Mouse (Mus musculus) neural tube, embryonic 11.5 days (tissue): ENCODE data around the gene Ctrc. TPM values are rescaled to one million over a fixed set of nuclear protein-coding genes. Genes with fewer than 3 reads are reported as not detected.

Source experiments
- ATAC-seq: fragments of 200-750 bp; cut with Nextera tagmentation; 2 replicates; pipeline ENCODE4 v1.8.0; 2017; ENCODE audit warnings: moderate number of reproducible peaks, mild to moderate bottlenecking, moderate TSS enrichment, moderate library complexity; ENCODE audit not compliant: insufficient read depth, low FRiP score, low TSS enrichment
- DNase-seq: peaks from one replicate; pipeline ENCODE4 v3.0.0-alpha.2; 2015; ENCODE audit warnings: low spot score
- H3K27ac ChIP-seq: fragments of 300-500 bp; sonication (generic); 2 replicates; pipeline ENCODE4 v1.5.1; 2014; ENCODE audit warnings: low read depth, mild to moderate bottlenecking, low read length
- H3K27me3 ChIP-seq: fragments of 300-500 bp; sonication (generic); 2 replicates; pipeline ENCODE4 v1.6.1; 2014; ENCODE audit warnings: mild to moderate bottlenecking, low read length, mixed read lengths; ENCODE audit not compliant: control insufficient read depth, insufficient read depth
- H3K36me3 ChIP-seq: fragments of 300-500 bp; sonication (generic); 2 replicates; pipeline ENCODE4 v1.6.1; 2014; ENCODE audit warnings: mild to moderate bottlenecking, low read length, moderate library complexity, mixed read lengths; ENCODE audit not compliant: control insufficient read depth, insufficient read depth
- H3K4me1 ChIP-seq: fragments of 300-500 bp; sonication (generic); 2 replicates; pipeline ENCODE4 v1.6.1; 2014; ENCODE audit warnings: low read length, mixed read lengths; ENCODE audit not compliant: control insufficient read depth, insufficient read depth
- H3K4me2 ChIP-seq: fragments of 300-500 bp; sonication (generic); 2 replicates; pipeline ENCODE4 v1.6.1; 2014; ENCODE audit warnings: low read depth, mild to moderate bottlenecking, moderate library complexity
- H3K4me3 ChIP-seq: fragments of 300-500 bp; sonication (generic); 2 replicates; pipeline ENCODE4 v1.5.1; 2014; ENCODE audit warnings: low read depth, low read length
- H3K9ac ChIP-seq: fragments of 300-500 bp; sonication (generic); 2 replicates; pipeline ENCODE4 v1.6.1; 2014; ENCODE audit warnings: mild to moderate bottlenecking, low read length
- H3K9me3 ChIP-seq: fragments of 300-500 bp; sonication (generic); 2 replicates; pipeline ENCODE4 v1.6.1; 2016; ENCODE audit warnings: low read length; ENCODE audit not compliant: control insufficient read depth
- WGBS: fragments of 180-500 bp; shearing (Covaris S2); extraction: QIAGEN DNeasy Blood & Tissue Kit; methylation state at CpG from one replicate; pipeline ENCODE4 v1.1.7; 2014; 5-methylcytosine and 5-hydroxymethylcytosine counted together
- polyA plus RNA-seq: library from polyadenylated mRNA; unstranded; fragments of >200 nt; fragmentation: Nextera tagmentation; extraction: Ambion mirVana; gene quantifications from 2 replicates; pipeline ENCODE4 v1.2.1, GENCODE M21; 2014

Ctrc gene
- polyA plus RNA-seq, 1 experiment from 2014 or later = not detected

GRCm38 (mm10) chr4:141821178-141821577 lies 25.0 kb downstream of the Ctrc start:
- DNase-seq (no peak), ATAC-seq (no peak)
- Histone ChIP-seq H3K36me3 (no peaks in the 10 kb centered on the region), H3K27me3 (no peaks in the 10 kb centered on the region), H3K9ac (no peak overlapping the region), H3K9me3 (no peaks in the 10 kb centered on the region), H3K4me2 (no peak overlapping the region), H3K4me1 (no peaks in the 10 kb centered on the region), H3K27ac (no peak overlapping the region), H3K4me3 (no peak overlapping the region)
- WGBS = 78% methylated on average over 3 of the region's 3 CpGs

- 92% methylated on average over 7 of the region's 7 CpGs for WGBS
- no peaks in the 10 kb centered on the region for H3K9me3 ChIP-seq
- H3K4me1 ChIP-seq = no peaks in the 10 kb centered on the region
- ATAC-seq (no peak), DNase-seq (no peak)
- H3K36me3 ChIP-seq = no peaks in the 10 kb centered on the region
- no peaks in the 10 kb centered on the region for H3K27me3 ChIP-seq
- H3K27ac ChIP-seq = no peak overlapping the region
- no peak overlapping the region for H3K4me2 ChIP-seq
- no peak overlapping the region for H3K9ac ChIP-seq
- H3K4me3 ChIP-seq = no peak overlapping the region
Measured at GRCm38 (mm10) chr4:141819316-141819715, 26.8 kb downstream of the Ctrc start.

GRCm38 (mm10) chr4:141818861-141819260 lies 27.3 kb downstream of the Ctrc start:
- WGBS = 88% methylated on average over 13 of the region's 13 CpGs
- no peaks in the 10 kb centered on the region for H3K27me3 ChIP-seq
- H3K4me3 ChIP-seq = no peak overlapping the region
- ATAC-seq (no peak), DNase-seq (no peak)
- no peak overlapping the region for H3K9ac ChIP-seq
- no peak overlapping the region for H3K4me2 ChIP-seq
- no peaks in the 10 kb centered on the region for H3K4me1 ChIP-seq
- no peaks in the 10 kb centered on the region for H3K36me3 ChIP-seq
- H3K27ac ChIP-seq = no peak overlapping the region
- H3K9me3 ChIP-seq = no peaks in the 10 kb centered on the region

GRCm38 (mm10) chr4:141817706-141818105 lies 28.5 kb downstream of the Ctrc start:
- H3K27me3 ChIP-seq = no peaks in the 10 kb centered on the region
- H3K36me3 ChIP-seq = no peaks in the 10 kb centered on the region; the same call in 1 of the 2 replicates
- ATAC-seq (no peak), DNase-seq (no peak)
- H3K4me2 ChIP-seq = no peak overlapping the region
- H3K9me3 ChIP-seq = no peaks in the 10 kb centered on the region
- WGBS = 68% methylated on average over 10 of the region's 10 CpGs
- H3K4me3 ChIP-seq = no peak overlapping the region
- no peaks in the 10 kb centered on the region for H3K4me1 ChIP-seq
- no peak overlapping the region for H3K27ac ChIP-seq
- H3K9ac ChIP-seq = no peak overlapping the region

- H3K36me3 ChIP-seq = peaks cover 3% of the 10 kb centered on the region
- ATAC-seq (no peak), DNase-seq (no peak)
- 73% methylated on average over 14 of the region's 14 CpGs for WGBS
- H3K4me3 ChIP-seq = no peak overlapping the region
- no peaks in the 10 kb centered on the region for H3K4me1 ChIP-seq
- H3K27ac ChIP-seq = no peak overlapping the region
- no peak overlapping the region for H3K4me2 ChIP-seq
- H3K9me3 ChIP-seq = no peaks in the 10 kb centered on the region
- H3K27me3 ChIP-seq = no peaks in the 10 kb centered on the region
- H3K9ac ChIP-seq = no peak overlapping the region
Measured at GRCm38 (mm10) chr4:141816776-141817655, 29.1 kb downstream of the Ctrc start.

GRCm38 (mm10) chr4:141816267-141816666 lies 29.9 kb downstream of the Ctrc start:
- Histone ChIP-seq H3K4me2 (no peak overlapping the region), H3K9me3 (no peaks in the 10 kb centered on the region), H3K27me3 (no peaks in the 10 kb centered on the region), H3K4me1 (no peaks in the 10 kb centered on the region), H3K36me3 (peaks cover 6% of the 10 kb centered on the region), H3K4me3 (no peak overlapping the region), H3K27ac (no peak overlapping the region), H3K9ac (no peak overlapping the region)
- WGBS = 91% methylated on average over 7 of the region's 7 CpGs
- ATAC-seq (no peak), DNase-seq (no peak)

- H3K9me3 ChIP-seq = no peaks in the 10 kb centered on the region
- no peaks in the 10 kb centered on the region for H3K27me3 ChIP-seq
- no peak for DNase-seq
- WGBS = 97% methylated on average over 7 of the region's 7 CpGs
- no peak for ATAC-seq
- no peak overlapping the region for H3K9ac ChIP-seq
- H3K4me1 ChIP-seq = no peaks in the 10 kb centered on the region
- H3K4me3 ChIP-seq = no peak overlapping the region
- H3K36me3 ChIP-seq = peaks cover 13% of the 10 kb centered on the region
- no peak overlapping the region for H3K4me2 ChIP-seq
- no peak overlapping the region for H3K27ac ChIP-seq
Measured at GRCm38 (mm10) chr4:141811375-141811774, 34.8 kb downstream of the Ctrc start.

- H3K36me3 ChIP-seq = peaks cover 13% of the 10 kb centered on the region
Measured at GRCm38 (mm10) chr4:141810975-141811374, 35.2 kb downstream of the Ctrc start.

GRCm38 (mm10) chr4:141809850-141810464 lies 36.2 kb downstream of the Ctrc start:
- Histone ChIP-seq H3K36me3 (peaks cover 13% of the 10 kb centered on the region), H3K27ac (no peak overlapping the region), H3K4me3 (no peak overlapping the region), H3K27me3 (no peaks in the 10 kb centered on the region), H3K9me3 (no peaks in the 10 kb centered on the region), H3K4me1 (no peaks in the 10 kb centered on the region), H3K4me2 (no peak overlapping the region), H3K9ac (no peak overlapping the region)
- WGBS = 85% methylated on average over 8 of the region's 8 CpGs
- ATAC-seq (peak; percentile 45; the same call in 1 of the 2 replicates), DNase-seq (peak; percentile 57)

More at GRCm38 (mm10) chr4:141810975-141811374, 35.2 kb downstream of the Ctrc start:
- Histone ChIP-seq H3K27me3 (no peaks in the 10 kb centered on the region), H3K9me3 (no peaks in the 10 kb centered on the region), H3K4me3 (no peak overlapping the region), H3K4me2 (no peak overlapping the region), H3K27ac (no peak overlapping the region), H3K9ac (no peak overlapping the region), H3K4me1 (no peaks in the 10 kb centered on the region)
- no peak for ATAC-seq
- 98% methylated on average over 2 of the region's 2 CpGs for WGBS
- no peak for DNase-seq
